In the genomic region with DNA sequence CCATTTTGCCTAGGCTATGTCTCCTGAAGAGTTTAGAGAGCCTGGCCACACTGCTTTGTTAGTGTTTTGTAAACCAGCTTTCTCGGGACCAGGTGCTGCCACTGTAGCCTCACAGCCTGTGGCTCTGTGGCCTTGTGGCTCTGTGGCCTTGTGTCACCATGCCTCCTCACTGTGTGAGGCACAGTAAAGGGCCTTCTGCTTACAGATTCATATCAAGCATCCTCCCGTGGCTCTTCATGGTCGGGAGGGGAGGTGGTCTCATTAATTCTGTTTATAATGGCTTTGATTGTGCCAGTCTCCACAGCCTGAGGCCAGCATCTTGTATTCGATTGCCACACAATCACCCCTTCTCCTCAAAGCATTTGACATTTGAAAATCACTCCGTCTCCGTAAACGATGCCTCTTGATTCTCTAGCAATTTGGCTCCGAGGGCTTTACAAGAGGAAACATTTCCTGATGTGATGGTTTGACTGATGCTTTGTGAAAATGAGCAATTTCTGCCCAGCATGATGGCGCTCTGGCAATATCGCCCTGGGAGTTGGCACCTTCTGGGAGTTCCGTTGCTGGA, we compare ENCODE assay signal across 24 mouse cellular contexts. TPM values are rescaled to one million over a fixed set of nuclear protein-coding genes. Genes with fewer than 3 reads are reported as not detected.
DNase-seq lines count a peak whose midpoint lies in the region; ATAC-seq lines count a peak whose summit lies in the region.
"Had no signal": no experiment of that assay in that cellular context is flagged by ENCODE, and none has a peak within 500 bp of the region (broad histone marks: within the 10 kb centered on the region; RNA-seq: fewer than 3 reads in every experiment).

No protein-coding gene starts in this region.

- H3K4me1 ChIP-seq in hindbrain, embryonic 11.5 days (replicated peaks; ENCODE audit: control insufficient read depth, insufficient read depth, low read length), result no peaks in the 10 kb centered on the region
- no peaks in the 10 kb centered on the region; the same call in 1 of the 2 replicates for H3K4me1 ChIP-seq in hindbrain, embryonic 16.5 days (ENCODE audit: control insufficient read depth, insufficient read depth, low read depth, low read length)
- H3K4me1 ChIP-seq in neural tube, embryonic 11.5 days (ENCODE audit: control insufficient read depth, insufficient read depth, low read length), result no peaks in the 10 kb centered on the region
- H3K4me1 ChIP-seq in neural tube, embryonic 15.5 days, result peaks cover 11% of the 10 kb centered on the region; the same call in 1 of the 2 replicates
- H3K4me1 ChIP-seq in hindbrain, embryonic 13.5 days (replicated peaks), result peaks cover 12% of the 10 kb centered on the region
- H3K4me1 ChIP-seq: limb, embryonic 12.5 days; liver, embryonic 15.5 days had no signal

- no peaks in the 10 kb centered on the region for H3K36me3 ChIP-seq in hindbrain, embryonic 11.5 days (ENCODE audit: control insufficient read depth, insufficient read depth, low read length)
- H3K36me3 ChIP-seq in hindbrain, embryonic 16.5 days (ENCODE audit: control insufficient read depth, insufficient read depth, low read length), result no peaks in the 10 kb centered on the region
- no peaks in the 10 kb centered on the region for H3K36me3 ChIP-seq in neural tube, embryonic 11.5 days (ENCODE audit: control insufficient read depth, insufficient read depth, low read length)
- no peaks in the 10 kb centered on the region for H3K36me3 ChIP-seq in neural tube, embryonic 15.5 days
- no peaks in the 10 kb centered on the region for H3K36me3 ChIP-seq in hindbrain, embryonic 13.5 days
- H3K36me3 ChIP-seq: forebrain, embryonic 15.5 days; heart, embryonic 12.5 days; limb, embryonic 12.5 days; liver, embryonic 15.5 days had no signal

- DNase-seq in hindbrain, embryonic 11.5 days (ENCODE audit: low spot score), result no peak
- DNase-seq in neural tube, embryonic 11.5 days (ENCODE audit: low spot score), result peak; percentile 16
- no peak for DNase-seq in urinary bladder, postnatal 36 days (ENCODE audit: low spot score in 2 of 2)
- DNase-seq: adrenal gland, postnatal 25 days; B cell, adult 2 months; cerebellum, adult 18-20 months; cerebellum, postnatal 10 days; heart, adult 2 months; heart, postnatal 4 days; kidney, adult 11 months; kidney, postnatal 14 days; lung, embryonic 14.5 days; lung, postnatal 14 days; thymus, adult 2 months; thymus, postnatal 4 days had no signal

- no peak overlapping the region for H3K27ac ChIP-seq in hindbrain, embryonic 11.5 days (ENCODE audit: low read depth, low read length)
- H3K27ac ChIP-seq in hindbrain, embryonic 16.5 days (ENCODE audit: low read depth, low read length), result no peak overlapping the region
- H3K27ac ChIP-seq in neural tube, embryonic 11.5 days (ENCODE audit: low read depth, low read length), result no peak overlapping the region
- H3K27ac ChIP-seq in neural tube, embryonic 15.5 days (replicated peaks), result no peak overlapping the region
- H3K27ac ChIP-seq in hindbrain, embryonic 13.5 days, result peak overlapping the region; percentile 55
- H3K27ac ChIP-seq: forebrain, embryonic 15.5 days; heart, adult 2 months; limb, embryonic 12.5 days; liver, embryonic 15.5 days had no signal

- no peaks in the 10 kb centered on the region for H3K27me3 ChIP-seq in hindbrain, embryonic 11.5 days (ENCODE audit: control insufficient read depth, insufficient read depth, low read length)
- H3K27me3 ChIP-seq in hindbrain, embryonic 16.5 days (replicated peaks; ENCODE audit: control insufficient read depth, insufficient read depth, low read length), result no peaks in the 10 kb centered on the region
- no peaks in the 10 kb centered on the region for H3K27me3 ChIP-seq in neural tube, embryonic 11.5 days (ENCODE audit: control insufficient read depth, insufficient read depth, low read length)
- H3K27me3 ChIP-seq in neural tube, embryonic 15.5 days (replicated peaks), result no peaks in the 10 kb centered on the region
- H3K27me3 ChIP-seq in hindbrain, embryonic 13.5 days, result no peaks in the 10 kb centered on the region
- H3K27me3 ChIP-seq: forebrain, embryonic 15.5 days; heart, embryonic 12.5 days; limb, embryonic 12.5 days; liver, embryonic 15.5 days had no signal

- no peak overlapping the region for H3K4me2 ChIP-seq in hindbrain, embryonic 11.5 days (replicated peaks; ENCODE audit: low read depth, low read length)
- no peak overlapping the region for H3K4me2 ChIP-seq in hindbrain, embryonic 16.5 days (ENCODE audit: low read length)
- H3K4me2 ChIP-seq in neural tube, embryonic 11.5 days (ENCODE audit: low read depth), result no peak overlapping the region
- H3K4me2 ChIP-seq in neural tube, embryonic 15.5 days, result no peak overlapping the region
- no peak overlapping the region for H3K4me2 ChIP-seq in hindbrain, embryonic 13.5 days
- H3K4me2 ChIP-seq: forebrain, embryonic 15.5 days; heart, embryonic 12.5 days; limb, embryonic 12.5 days; liver, embryonic 15.5 days; lung, embryonic 14.5 days had no signal

- WGBS in hindbrain, embryonic 11.5 days, result 68% methylated on average over 11 of the region's 11 CpGs
- WGBS in hindbrain, embryonic 16.5 days, result 36% methylated on average over 11 of the region's 11 CpGs
- 73% methylated on average over 11 of the region's 11 CpGs for WGBS in neural tube, embryonic 11.5 days
- WGBS in neural tube, embryonic 15.5 days, result 39% methylated on average over 11 of the region's 11 CpGs
- WGBS in hindbrain, embryonic 13.5 days, result 40% methylated on average over 11 of the region's 11 CpGs

- no peak overlapping the region for H3K9ac ChIP-seq in hindbrain, embryonic 11.5 days (ENCODE audit: low read depth, low read length)
- H3K9ac ChIP-seq in hindbrain, embryonic 16.5 days (ENCODE audit: low read depth, low read length), result no peak overlapping the region
- H3K9ac ChIP-seq in neural tube, embryonic 11.5 days (ENCODE audit: low read length), result no peak overlapping the region
- no peak overlapping the region for H3K9ac ChIP-seq in neural tube, embryonic 15.5 days (replicated peaks)
- no peak overlapping the region for H3K9ac ChIP-seq in hindbrain, embryonic 13.5 days
- H3K9ac ChIP-seq: forebrain, embryonic 15.5 days; heart, embryonic 12.5 days; limb, embryonic 12.5 days; liver, embryonic 15.5 days; lung, embryonic 14.5 days had no signal

- 0 out of 2 replicates have a peak, but pooled peaks have one; percentile 55 for ATAC-seq in hindbrain, embryonic 11.5 days (ENCODE audit: low FRiP score)
- no peak for ATAC-seq in hindbrain, embryonic 16.5 days
- ATAC-seq in neural tube, embryonic 11.5 days (ENCODE audit: insufficient read depth, low FRiP score, low TSS enrichment), result no peak
- no peak for ATAC-seq in neural tube, embryonic 15.5 days (ENCODE audit: low FRiP score)
- no peak for ATAC-seq in hindbrain, embryonic 13.5 days (ENCODE audit: low FRiP score)
- ATAC-seq: forebrain, embryonic 15.5 days; inflammation-experienced regulatory T-cells, adult 6 months had no signal

- H3K9me3 ChIP-seq in hindbrain, embryonic 11.5 days (ENCODE audit: control insufficient read depth, low read length), result no peaks in the 10 kb centered on the region
- no peaks in the 10 kb centered on the region for H3K9me3 ChIP-seq in hindbrain, embryonic 16.5 days (ENCODE audit: control insufficient read depth, low read length)
- H3K9me3 ChIP-seq in neural tube, embryonic 11.5 days (ENCODE audit: control insufficient read depth, low read length), result no peaks in the 10 kb centered on the region
- no peaks in the 10 kb centered on the region for H3K9me3 ChIP-seq in neural tube, embryonic 15.5 days (replicated peaks)
- H3K9me3 ChIP-seq in hindbrain, embryonic 13.5 days, result no peaks in the 10 kb centered on the region
- H3K9me3 ChIP-seq: forebrain, embryonic 15.5 days; heart, embryonic 12.5 days; limb, embryonic 12.5 days; liver, embryonic 15.5 days had no signal

- H3K4me3 ChIP-seq in hindbrain, embryonic 11.5 days (ENCODE audit: low read depth, low read length), result no peak overlapping the region
- no peak overlapping the region for H3K4me3 ChIP-seq in hindbrain, embryonic 16.5 days (ENCODE audit: low read length)
- H3K4me3 ChIP-seq in neural tube, embryonic 11.5 days (ENCODE audit: low read depth, low read length), result no peak overlapping the region
- H3K4me3 ChIP-seq in neural tube, embryonic 15.5 days (replicated peaks), result no peak overlapping the region
- no peak overlapping the region for H3K4me3 ChIP-seq in hindbrain, embryonic 13.5 days
- H3K4me3 ChIP-seq: erythroblast, embryonic 14.5 days; forebrain, embryonic 15.5 days; heart, adult 2 months; heart, embryonic 12.5 days; limb, embryonic 12.5 days; liver, embryonic 15.5 days had no signal

RNA-seq across cellular contexts. Expression of a gene that starts 20.7 kb away (rescaled TPM):
- 11.7 and 16.4 TPM in 2 replicates for polyA plus RNA-seq in hindbrain, embryonic 11.5 days (2014; fragmentation: Nextera tagmentation; extraction: Ambion mirVana)
- polyA plus RNA-seq in hindbrain, embryonic 16.5 days (2015; fragmentation: Nextera tagmentation; extraction: Ambion mirVana), result 29.2 and 32.0 TPM in 2 replicates
- polyA plus RNA-seq in neural tube, embryonic 11.5 days (2014; fragmentation: Nextera tagmentation; extraction: Ambion mirVana), result 13.4 and 14.7 TPM in 2 replicates
- 27.3 and 27.4 TPM in 2 replicates for polyA plus RNA-seq in neural tube, embryonic 15.5 days (2015; fragmentation: Nextera tagmentation; extraction: Ambion mirVana)
- 23.9 TPM in 2 replicates for polyA plus RNA-seq in hindbrain, embryonic 13.5 days (2015; fragmentation: Nextera tagmentation; extraction: Ambion mirVana)

RNA-seq across cellular contexts. Expression of a gene that starts 56.2 kb away (rescaled TPM):
- polyA plus RNA-seq in hindbrain, embryonic 11.5 days (2014; fragmentation: Nextera tagmentation; extraction: Ambion mirVana), result 4.0 and 8.2 TPM in 2 replicates
- 2.1 and 2.7 TPM in 2 replicates for polyA plus RNA-seq in hindbrain, embryonic 16.5 days (2015; fragmentation: Nextera tagmentation; extraction: Ambion mirVana)
- 4.2 and 4.8 TPM in 2 replicates for polyA plus RNA-seq in neural tube, embryonic 11.5 days (2014; fragmentation: Nextera tagmentation; extraction: Ambion mirVana)
- 2.6 and 4.2 TPM in 2 replicates for polyA plus RNA-seq in neural tube, embryonic 15.5 days (2015; fragmentation: Nextera tagmentation; extraction: Ambion mirVana)
- polyA plus RNA-seq in hindbrain, embryonic 13.5 days (2015; fragmentation: Nextera tagmentation; extraction: Ambion mirVana), result 2.8 and 3.9 TPM in 2 replicates
